Comparison of ENCODE assay signal across 8 mouse cellular contexts in the genomic region with DNA sequence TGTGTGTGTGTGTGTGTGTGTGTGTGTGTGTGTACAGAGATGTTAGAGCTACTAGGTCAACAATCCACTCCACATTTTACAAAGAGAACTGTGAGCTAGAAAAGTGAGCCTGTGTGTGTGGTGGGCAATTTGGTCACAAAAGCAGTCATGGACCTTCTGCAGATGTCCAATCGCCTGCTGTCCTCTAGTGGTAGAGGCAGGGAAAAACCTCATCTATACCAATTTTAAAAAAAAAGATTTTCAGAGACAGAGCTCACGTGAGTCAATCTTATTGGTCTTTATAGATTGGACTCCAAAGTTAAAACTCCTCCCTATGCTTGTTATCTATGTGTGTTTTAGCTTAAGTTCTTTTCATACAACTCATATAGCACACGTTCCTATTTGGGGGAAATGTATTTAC.
A peak's percentile ranks its signal among the peaks of the same experiment; 100 is the strongest.
DNase-seq lines count a peak whose midpoint lies in the region; ATAC-seq and TF ChIP-seq lines count a peak whose summit lies in the region.

No protein-coding gene starts in this region.

- no peak overlapping the region for H3K27ac ChIP-seq in midbrain, postnatal 0 days (ENCODE audit: low read depth, low read length)

- TF ChIP-seq CTCF in midbrain, postnatal 0 days (IDR thresholded peaks at IDR 0.05) = peak; percentile 97

- H3K4me3 ChIP-seq in midbrain, postnatal 0 days (ENCODE audit: low read depth, low read length) = no peak overlapping the region

- peak; percentile 59 to 67 for DNase-seq in left cerebral cortex, postnatal 14 days (ENCODE audit: low spot score in 2 of 2)
- no peak for DNase-seq in left cerebral cortex, postnatal 36 days (ENCODE audit: low spot score in 2 of 2)
- peak; percentile 44 for DNase-seq in MN1 (ENCODE audit: low spot score)
- DNase-seq in cerebellum, postnatal 36 days = peak; percentile 31 to 51
- peak; percentile 18 to 38 for DNase-seq in heart, postnatal 36 days
- DNase-seq in large intestine, adult 2 months (ENCODE audit: low read depth, low spot score) = peak; percentile 7
- peak; percentile 89 for DNase-seq in midbrain, postnatal 0 days (ENCODE audit: low spot score)
- no peak for DNase-seq in urinary bladder, adult 2 months (ENCODE audit: low spot score)

- 1% methylated on average over 3 of the region's 3 CpGs for WGBS in large intestine, adult 2 months
- 10% methylated on average over 3 of the region's 3 CpGs for WGBS in midbrain, postnatal 0 days

- no peaks in the 10 kb centered on the region for H3K27me3 ChIP-seq in midbrain, postnatal 0 days (ENCODE audit: insufficient read depth, low read length)

- H3K9ac ChIP-seq in midbrain, postnatal 0 days (replicated peaks; ENCODE audit: low read length, poor library complexity, severe bottlenecking) = no peak overlapping the region

- H3K4me1 ChIP-seq in midbrain, postnatal 0 days (ENCODE audit: insufficient read depth, low read length) = no peaks in the 10 kb centered on the region

- H3K36me3 ChIP-seq in midbrain, postnatal 0 days (ENCODE audit: insufficient read depth, low read length) = no peaks in the 10 kb centered on the region

- intact Hi-C loops in left cerebral cortex, postnatal 14 days (cut with DNase I) = loop anchor here (2.0 to 5.0 kb wide), 3 partner anchors 306 to 1053 kb away; a partner anchor contains a TSS
- intact Hi-C loops in left cerebral cortex, postnatal 36 days (cut with DNase I) = loop anchor here (5.0 kb wide), 3 partner anchors 306 to 1051 kb away; a partner anchor contains a TSS
- intact Hi-C loops in heart, postnatal 36 days (cut with DNase I) = loop anchor here (1.0 to 5.0 kb wide), 3 partner anchors 329 to 1056 kb away; no protein-coding TSS in a partner anchor

- H3K9me3 ChIP-seq in midbrain, postnatal 0 days (ENCODE audit: low read length) = no peaks in the 10 kb centered on the region

- peak; percentile 84 for ATAC-seq in midbrain, postnatal 0 days (ENCODE audit: low FRiP score)

- no peak overlapping the region for H3K4me2 ChIP-seq in midbrain, postnatal 0 days (ENCODE audit: low read depth, low read length, poor library complexity, severe bottlenecking)

Comparison
In these comparisons a context has a peak if more than half of its experiments do, and no peak if none do; other contexts are left out.
1. DNase-seq: peak in left cerebral cortex, postnatal 14 days (2 of 2), MN1 (single experiment), cerebellum, postnatal 36 days (2 of 2), heart, postnatal 36 days (2 of 2), large intestine, adult 2 months (single experiment) and midbrain, postnatal 0 days (single experiment); none in left cerebral cortex, postnatal 36 days (0 of 2) and urinary bladder, adult 2 months (single experiment).